Mouse (Mus musculus): ENCODE results near the gene Atp5d. TPM values are rescaled to one million over a fixed set of nuclear protein-coding genes. Genes with fewer than 3 reads are reported as not detected.
A peak's percentile ranks its signal among the peaks of the same experiment; 100 is the strongest.

Atp5d gene
- total RNA-seq, 2 experiments from 2014 or later, result 12.1 to 48.8 TPM

- no peak for ATAC-seq (replicated peaks; ENCODE audit: low FRiP score, poor library complexity, severe bottlenecking)
Measured at GRCm38 (mm10) chr10:80150226-80151210, 12.1 kb downstream of the Atp5d start.

GRCm38 (mm10) chr10:80151211-80152034 lies 13.0 kb downstream of the Atp5d start:
- no peak for ATAC-seq (replicated peaks; ENCODE audit: low FRiP score, poor library complexity, severe bottlenecking)

- no peak for ATAC-seq (replicated peaks; ENCODE audit: low FRiP score, poor library complexity, severe bottlenecking)
Measured at GRCm38 (mm10) chr10:80152071-80152872, 13.8 kb downstream of the Atp5d start.

GRCm38 (mm10) chr10:80152873-80153260 lies 14.4 kb downstream of the Atp5d start:
- ATAC-seq (replicated peaks; ENCODE audit: low FRiP score, poor library complexity, severe bottlenecking), result no peak

GRCm38 (mm10) chr10:80153713-80154112 lies 15.3 kb downstream of the Atp5d start:
- ATAC-seq (replicated peaks; ENCODE audit: low FRiP score, poor library complexity, severe bottlenecking), result no peak

GRCm38 (mm10) chr10:80154384-80154783 lies 16.0 kb downstream of the Atp5d start:
- no peak for ATAC-seq (replicated peaks; ENCODE audit: low FRiP score, poor library complexity, severe bottlenecking)

- ATAC-seq (replicated peaks; ENCODE audit: low FRiP score, poor library complexity, severe bottlenecking), result no peak
Measured at GRCm38 (mm10) chr10:80155277-80155676, 16.8 kb downstream of the Atp5d start.

- ATAC-seq (replicated peaks; ENCODE audit: low FRiP score, poor library complexity, severe bottlenecking), result no peak
Measured at GRCm38 (mm10) chr10:80156002-80156751, 17.7 kb downstream of the Atp5d start.

- ATAC-seq (replicated peaks; ENCODE audit: low FRiP score, poor library complexity, severe bottlenecking), result no peak
Measured at GRCm38 (mm10) chr10:80156752-80157053, 18.3 kb downstream of the Atp5d start.

- ATAC-seq (replicated peaks; ENCODE audit: low FRiP score, poor library complexity, severe bottlenecking), result no peak
Measured at GRCm38 (mm10) chr10:80157141-80157929, 18.9 kb downstream of the Atp5d start.

GRCm38 (mm10) chr10:80158307-80158986 lies 20.0 kb downstream of the Atp5d start:
- no peak for ATAC-seq (replicated peaks; ENCODE audit: low FRiP score, poor library complexity, severe bottlenecking)

GRCm38 (mm10) chr10:80159021-80159560 lies 20.7 kb downstream of the Atp5d start:
- no peak; the same call in 1 of the 2 replicates for ATAC-seq (replicated peaks; ENCODE audit: low FRiP score, poor library complexity, severe bottlenecking)

- ATAC-seq (replicated peaks; ENCODE audit: low FRiP score, poor library complexity, severe bottlenecking), result peak; percentile 85
Measured at GRCm38 (mm10) chr10:80159561-80160454, 21.4 kb downstream of the Atp5d start.

- peak; percentile 11; the same call in 1 of the 2 replicates for ATAC-seq (replicated peaks; ENCODE audit: low FRiP score, poor library complexity, severe bottlenecking)
Measured at GRCm38 (mm10) chr10:80160455-80161371, 22.3 kb downstream of the Atp5d start.

- ATAC-seq (replicated peaks; ENCODE audit: low FRiP score, poor library complexity, severe bottlenecking), result no peak
Measured at GRCm38 (mm10) chr10:80161522-80162242, 23.2 kb downstream of the Atp5d start.

All from erythroblast, adult 5-6 weeks (primary cell).